Mouse (Mus musculus): Measurements from ENCODE around the gene Creb3l2.

GRCm38 (mm10) chr6:37282659-37283058 lies 159.3 kb downstream of the Creb3l2 start:
- TF ChIP-seq CTCF (IDR thresholded peaks at IDR 0.05; ENCODE audit: extremely low read depth, insufficient read depth, low read length): no peak
- no peak for TF ChIP-seq POLR2A (IDR thresholded peaks at IDR 0.05; ENCODE audit: extremely low read depth, insufficient read depth, low read length)
